Mouse (Mus musculus) CD4-positive, CD25-positive, alpha-beta regulatory T cell, adult 4 months (primary cell): ENCODE results near the gene Tshz2. TPM values are rescaled to one million over a fixed set of nuclear protein-coding genes. Genes with fewer than 3 reads are reported as not detected.
"Not testable (repeated sequence)": the region's sequence is repeated elsewhere in the genome, so short reads cannot be mapped to it uniquely, and the experiment has no call there.

Experiments used
- ATAC-seq: one replicate; pipeline ENCODE4 v1.8.0; 2017
- polyA plus RNA-seq, 2 experiments: library from polyadenylated mRNA; unstranded; fragments of 100-300 nt; shearing (Covaris generic); gene quantifications; one replicate each; pipeline ENCODE4 v1.2.1; 2017

Tshz2 gene
- polyA plus RNA-seq, 2 experiments from 2014 or later, result 0.83 TPM; not detected in 1

DNA sequence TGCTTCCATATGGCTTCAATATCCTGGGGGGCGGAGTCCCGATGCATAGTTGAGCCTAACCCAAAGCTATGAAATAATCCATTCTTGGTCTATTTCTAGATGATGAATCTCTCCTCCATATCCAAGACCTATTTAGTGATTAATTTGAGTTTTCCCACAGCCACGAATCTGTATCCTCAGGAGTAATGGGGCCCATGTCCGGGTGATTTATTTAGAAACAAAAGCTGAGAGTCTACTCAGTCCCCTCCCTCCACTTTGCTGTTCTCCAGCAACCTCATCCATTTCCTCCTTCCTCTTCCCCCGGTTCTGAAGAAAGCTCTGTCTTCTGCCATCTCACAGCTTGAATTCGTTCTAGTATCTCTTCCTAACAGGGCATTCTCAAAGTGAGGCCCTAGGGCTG, 125.3 kb downstream of the Tshz2 start:
- no peak for ATAC-seq

DNA sequence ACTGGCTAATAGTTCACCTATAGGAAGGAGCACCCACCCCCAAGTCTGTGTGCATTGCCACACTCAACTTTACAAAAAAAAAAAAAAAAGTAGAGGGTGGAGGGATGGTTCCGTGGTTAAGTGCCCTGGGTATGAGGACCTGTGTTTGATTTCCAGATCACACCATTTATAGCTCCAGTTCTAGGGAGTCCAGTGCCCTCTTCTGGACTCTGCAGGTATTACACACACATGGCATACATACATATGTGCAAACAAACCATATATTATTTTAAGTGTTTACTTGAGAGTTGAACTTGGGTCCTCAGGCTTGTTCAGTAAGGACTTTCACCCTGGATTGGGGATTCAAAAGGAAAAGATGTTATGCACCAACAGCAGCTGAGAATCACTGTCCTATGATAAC, 127.3 kb downstream of the Tshz2 start:
- no peak for ATAC-seq

DNA sequence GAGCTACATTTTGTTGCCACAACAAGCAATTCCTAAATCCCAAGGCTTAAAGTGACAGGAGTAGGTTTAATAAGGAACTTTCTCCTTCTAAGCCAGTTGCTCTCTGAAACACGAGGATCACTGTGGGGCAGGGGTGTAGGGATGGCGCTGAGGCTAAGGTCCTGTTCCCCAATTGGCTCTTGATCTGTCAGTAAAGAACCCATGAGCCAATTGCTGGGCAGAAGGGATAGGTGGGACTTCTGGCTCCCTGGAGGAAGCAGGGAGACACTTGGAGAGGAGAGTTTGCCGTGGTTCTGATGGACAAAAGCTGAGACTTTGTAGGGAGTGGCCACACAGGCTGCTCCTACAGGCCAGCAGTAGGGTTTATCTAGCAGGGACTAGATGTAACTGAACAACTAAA, 128.9 kb downstream of the Tshz2 start:
- no peak for ATAC-seq

DNA sequence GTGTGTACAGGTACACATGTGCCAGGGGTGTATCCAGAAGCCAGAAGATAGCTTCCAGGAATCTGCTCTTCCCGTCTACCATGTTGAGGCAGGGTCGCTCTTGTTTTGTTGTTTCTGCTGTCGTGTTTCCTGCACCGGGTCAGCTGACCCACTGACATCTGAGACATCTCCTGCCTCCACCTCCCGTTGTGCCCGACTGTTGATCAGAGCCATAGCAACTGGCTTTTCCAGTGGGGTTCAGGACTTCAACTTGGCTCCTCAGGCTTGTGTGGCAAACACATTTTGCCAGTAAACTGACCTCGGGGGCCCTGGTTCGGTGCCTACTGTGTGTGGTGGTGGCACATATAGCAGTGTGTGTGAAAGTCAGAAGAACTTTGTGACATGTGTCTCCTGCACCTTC, 129.5 kb downstream of the Tshz2 start:
- no peak for ATAC-seq

DNA sequence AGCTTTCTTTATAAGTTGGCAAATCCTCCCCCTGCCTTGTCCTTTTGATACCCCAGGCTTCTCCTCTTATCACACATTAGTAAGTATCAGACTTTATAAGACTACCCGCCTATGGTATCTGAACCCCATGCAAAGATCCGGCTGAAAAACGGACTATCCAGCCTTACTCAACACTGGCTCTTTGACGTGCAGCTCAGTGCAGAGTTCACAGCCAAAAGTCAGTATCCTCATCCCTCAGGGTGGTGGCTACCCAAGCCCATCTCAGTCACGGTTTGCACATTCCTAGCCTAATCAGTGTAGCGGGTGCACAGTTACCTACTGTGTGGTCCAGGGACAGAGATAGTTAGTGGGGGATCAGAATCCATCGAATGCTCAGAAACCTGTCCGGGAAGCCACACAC, 130.9 kb downstream of the Tshz2 start:
- ATAC-seq, result no peak

DNA sequence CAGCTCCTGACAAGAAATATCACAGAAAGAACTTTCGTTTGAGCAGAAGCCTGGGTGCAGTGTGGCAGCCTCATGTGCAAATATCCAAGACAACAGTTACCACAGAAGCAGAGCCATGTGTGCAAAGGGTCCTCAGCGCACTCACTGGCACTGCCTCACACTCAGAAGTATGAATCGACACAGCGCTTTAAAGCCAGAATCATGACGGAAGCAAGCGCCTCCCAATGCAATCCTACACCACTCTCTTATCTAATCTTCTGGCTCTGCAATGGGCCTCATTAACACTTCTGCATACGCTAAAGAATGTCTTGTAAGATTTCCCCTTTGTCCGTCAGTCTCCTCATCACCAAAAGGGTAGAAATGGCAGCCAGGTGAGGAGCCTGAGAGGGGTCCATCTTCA, 133.4 kb downstream of the Tshz2 start:
- no peak for ATAC-seq

DNA sequence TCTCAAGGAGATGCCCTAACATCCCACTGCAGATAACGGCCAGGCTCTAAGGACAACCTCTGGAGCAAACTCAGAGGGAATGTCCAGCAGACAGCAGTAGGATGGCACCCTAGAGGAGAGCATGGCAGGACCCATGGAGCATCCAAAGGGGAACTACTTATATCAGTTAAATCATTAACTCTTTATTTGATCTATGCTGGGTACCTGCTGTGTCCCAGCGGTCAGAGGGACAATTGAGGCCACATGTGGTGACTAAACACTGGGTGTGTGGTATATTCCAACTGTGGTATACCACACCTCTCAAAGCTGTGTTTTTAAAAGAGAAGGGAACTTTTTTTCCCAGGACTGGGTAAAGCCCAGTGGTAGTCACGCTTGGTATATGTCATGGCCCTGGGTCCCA, 134.5 kb downstream of the Tshz2 start:
- ATAC-seq, result no peak

DNA sequence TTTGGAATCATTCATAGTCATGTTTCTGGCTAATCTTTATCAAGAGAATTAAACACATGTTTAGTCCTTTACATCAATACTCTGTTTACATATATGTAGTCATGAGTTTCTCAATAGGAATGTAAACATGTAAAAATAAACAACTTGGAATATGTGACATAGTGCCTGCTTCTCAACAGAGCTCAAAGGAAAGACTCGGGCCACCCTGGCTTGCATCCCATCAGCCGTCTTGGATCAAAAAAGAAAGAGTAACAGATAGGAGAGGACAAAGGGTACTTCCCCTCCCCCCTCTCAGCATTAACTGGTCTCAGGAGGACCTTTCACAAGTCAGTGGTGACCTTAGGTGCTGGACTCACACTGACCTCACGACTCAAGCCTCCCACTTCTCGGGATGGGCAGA, 142.3 kb downstream of the Tshz2 start:
- ATAC-seq, result no peak

DNA sequence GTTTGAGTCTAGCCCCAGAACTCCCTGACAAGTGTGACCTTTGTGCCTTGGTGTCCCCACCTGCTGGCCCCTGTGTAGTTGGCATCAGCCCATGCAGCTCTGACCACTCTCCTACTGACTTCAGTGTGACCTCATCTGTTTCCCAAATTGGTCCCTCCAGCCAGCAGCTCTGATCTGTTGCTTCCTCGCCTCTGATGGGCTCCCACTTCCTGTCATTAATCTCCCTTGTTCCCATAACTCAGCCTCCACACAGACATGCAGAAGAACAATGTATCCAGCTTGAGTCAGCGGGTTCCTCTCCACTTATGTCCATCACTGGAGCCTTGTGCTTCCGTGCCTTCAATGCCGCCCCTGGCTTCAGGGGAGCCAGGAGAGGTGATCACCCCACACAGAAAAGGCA, 144.4 kb downstream of the Tshz2 start:
- no peak for ATAC-seq

DNA sequence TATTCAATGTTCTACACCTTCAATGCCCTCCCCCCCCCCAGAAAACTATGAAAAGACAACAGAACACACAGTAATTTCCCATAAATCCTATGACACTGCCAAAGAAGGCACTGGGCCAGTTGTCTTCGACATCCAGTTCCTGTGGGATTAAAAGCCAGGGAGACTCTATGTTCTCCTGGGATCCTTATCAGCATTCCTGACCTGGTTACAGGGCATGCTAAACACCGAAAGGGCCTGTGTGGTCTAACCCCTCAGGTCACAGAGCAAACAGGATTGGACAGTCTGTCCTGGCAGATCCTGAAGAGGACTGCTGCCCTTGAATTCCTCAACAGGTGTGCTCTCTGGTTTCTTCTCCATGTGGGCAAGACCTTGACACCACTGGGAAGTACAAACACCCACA, 145.0 kb downstream of the Tshz2 start:
- no peak for ATAC-seq

DNA sequence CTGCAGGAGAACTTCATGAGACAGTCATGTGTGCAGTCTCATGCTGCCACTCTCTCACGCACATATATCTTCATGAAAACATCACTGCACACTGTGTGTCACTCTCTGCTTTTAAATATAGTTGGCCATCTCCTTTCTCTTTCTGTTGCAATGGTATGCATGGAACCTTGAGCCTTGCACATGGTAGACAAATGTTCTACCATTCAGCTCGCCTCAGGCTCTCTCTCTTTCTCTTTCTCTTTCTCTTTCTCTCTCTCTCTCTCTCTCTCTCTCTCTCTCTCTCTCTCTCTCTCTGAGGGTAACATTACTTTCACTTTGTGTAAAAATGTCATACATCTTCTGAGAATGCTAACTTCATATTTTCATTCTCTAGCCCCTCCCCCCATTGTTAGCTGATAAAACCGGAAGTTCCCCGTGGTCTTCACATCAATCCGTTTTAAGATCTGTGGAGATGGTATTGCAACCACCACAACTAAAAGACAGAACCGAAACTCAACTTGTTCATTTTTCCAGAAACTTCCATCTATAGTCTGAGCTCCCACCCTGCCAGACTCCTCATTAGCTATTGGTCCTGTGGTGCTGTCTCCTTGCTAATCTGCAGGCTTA, 146.0 kb downstream of the Tshz2 start:
- peak; percentile 82 for ATAC-seq

DNA sequence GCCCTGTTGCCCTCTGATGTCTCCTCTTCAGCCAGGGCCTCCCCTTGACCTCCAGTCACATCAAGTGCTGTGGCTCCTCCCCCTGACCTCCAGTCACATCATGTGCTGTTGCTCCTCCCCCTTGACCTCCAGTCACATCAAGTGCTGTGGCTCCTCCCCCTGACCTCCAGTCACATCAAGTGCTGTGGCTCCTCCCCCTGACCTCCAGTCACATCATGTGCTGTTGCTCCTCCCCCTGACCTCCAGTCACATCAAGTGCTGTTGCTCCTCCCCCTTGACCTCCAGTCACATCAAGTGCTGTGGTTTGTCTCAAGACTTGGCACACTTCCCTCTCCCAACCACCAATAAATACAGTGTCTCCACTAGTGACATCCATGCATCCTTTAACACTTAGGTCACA, 148.9 kb downstream of the Tshz2 start:
- not testable (repeated sequence) for ATAC-seq

DNA sequence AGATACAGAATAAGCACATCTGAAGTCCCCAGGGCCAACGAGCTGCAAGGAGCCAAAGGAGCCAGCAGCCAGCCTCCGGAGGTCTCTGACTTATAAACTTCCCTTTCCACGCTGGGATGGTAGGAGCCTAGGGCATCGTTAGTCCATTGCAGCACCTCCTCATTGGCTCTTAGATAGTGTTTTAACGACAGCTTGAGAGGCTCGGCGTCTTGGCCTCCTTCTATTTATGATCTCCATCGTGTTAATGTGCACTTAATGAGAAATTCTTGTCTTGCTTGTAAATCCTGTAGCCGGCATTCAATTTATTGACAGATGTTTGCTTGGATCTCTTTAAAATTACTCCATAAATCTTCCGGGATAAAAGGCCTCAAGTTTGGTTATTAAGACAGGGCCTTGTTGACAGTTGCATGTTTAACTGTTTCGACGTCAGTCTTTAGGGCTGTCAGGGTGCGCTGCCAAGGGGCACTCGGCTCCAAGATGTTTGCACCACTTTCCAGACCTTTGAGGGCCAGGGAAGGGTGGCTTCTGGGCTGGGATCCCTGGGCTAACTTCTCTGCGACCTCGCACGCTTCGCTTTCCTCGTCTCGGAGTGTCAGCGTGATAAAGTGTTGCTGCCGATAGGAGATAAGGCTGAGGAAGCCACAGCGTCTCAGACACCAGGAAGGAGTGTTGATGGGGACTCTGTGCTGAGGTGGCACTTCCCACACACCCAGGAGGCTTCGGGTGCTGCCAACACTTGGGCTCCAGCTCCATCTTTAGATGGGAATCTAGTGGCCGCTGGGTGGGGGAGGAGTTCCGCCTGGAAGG, 150.3 kb downstream of the Tshz2 start:
- no peak for ATAC-seq

DNA sequence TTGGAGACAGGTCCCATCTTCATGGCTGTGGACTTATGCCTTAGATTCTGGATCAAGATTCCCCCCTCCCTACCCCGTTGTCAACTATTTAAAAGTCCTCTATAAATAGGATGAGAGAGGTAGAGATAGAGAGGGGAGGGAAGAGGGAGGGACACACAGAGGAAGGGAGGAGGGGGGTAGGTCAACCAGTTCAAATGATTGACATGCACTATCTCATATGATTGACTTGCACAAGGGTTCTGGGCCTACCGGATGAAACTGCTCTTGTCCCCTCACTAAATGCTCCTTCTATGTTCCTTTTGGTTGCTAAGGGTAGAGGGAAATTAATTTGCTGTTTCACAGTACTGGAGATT, 150.8 kb downstream of the Tshz2 start:
- no peak for ATAC-seq

DNA sequence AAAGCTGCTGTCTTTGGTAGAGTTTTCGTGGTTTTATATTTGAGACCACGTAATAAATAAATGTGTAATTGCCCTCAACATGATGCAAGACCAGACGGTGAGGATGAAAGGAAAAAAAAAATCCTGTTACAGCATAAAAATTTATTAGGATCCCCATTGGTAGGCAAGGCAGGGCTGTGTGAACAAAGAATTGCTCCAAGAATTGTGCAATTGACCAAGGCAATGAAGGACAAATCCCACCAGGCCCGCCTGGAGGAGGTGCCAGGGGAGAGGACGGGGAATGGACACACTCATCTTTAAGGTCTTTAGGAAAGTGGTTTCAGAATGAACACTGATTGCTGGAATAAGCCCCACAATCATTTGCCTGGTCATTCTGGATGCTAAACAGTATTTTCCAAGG, 154.6 kb downstream of the Tshz2 start:
- ATAC-seq, result no peak

DNA sequence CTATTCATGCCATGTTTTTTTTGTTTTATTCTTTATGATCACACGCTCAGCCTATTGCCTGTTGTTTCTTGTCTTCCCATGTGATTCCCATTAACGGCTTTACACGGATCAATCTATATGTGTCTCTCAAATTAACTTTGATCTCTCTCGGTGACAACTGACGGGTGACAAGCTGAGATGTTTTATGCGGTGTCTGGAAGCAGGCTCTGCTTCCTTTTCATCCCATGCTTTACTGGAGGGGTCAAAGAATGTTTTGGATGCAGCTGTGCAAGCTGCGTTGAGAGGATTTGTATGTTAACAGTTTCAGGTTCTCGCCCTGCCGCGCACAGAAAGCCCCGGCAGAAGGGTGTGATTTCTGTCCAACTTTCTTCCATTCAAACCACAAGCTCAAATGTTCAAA, 155.1 kb downstream of the Tshz2 start:
- ATAC-seq, result no peak

DNA sequence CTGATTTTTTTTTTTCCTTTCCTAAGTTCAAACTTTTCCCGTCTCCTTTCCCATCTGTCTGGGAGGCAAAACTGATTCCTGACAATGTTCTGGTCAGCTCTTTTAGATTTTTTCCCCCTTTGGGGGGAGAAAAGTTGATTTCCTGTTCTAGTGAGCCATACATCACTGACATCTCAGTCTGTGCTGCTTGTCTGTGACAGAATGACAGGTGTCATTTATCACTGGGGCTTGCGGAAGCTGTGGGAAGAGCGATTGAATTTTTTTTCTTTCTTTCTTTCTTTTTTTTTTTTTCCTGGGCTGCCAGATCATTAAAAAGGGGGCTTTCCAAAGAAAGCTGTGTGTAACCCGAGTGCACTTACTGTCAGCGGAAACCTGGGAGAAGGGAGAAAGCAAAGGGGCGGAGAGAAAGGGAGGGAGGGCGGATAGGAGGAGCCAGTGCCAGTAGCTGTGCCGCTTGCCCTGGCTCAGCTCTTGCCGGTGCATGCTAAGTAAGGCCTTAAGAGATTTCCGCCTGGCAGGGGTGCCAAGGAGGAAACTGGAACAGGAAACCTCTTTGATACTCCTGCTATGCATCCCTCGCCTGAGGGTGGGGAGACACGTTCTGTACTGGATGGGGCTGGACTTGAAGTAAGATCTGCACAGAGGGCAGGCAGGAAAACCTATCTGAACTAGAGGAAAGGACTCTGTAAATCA, 157.8 kb downstream of the Tshz2 start:
- peak; percentile 89 for ATAC-seq

DNA sequence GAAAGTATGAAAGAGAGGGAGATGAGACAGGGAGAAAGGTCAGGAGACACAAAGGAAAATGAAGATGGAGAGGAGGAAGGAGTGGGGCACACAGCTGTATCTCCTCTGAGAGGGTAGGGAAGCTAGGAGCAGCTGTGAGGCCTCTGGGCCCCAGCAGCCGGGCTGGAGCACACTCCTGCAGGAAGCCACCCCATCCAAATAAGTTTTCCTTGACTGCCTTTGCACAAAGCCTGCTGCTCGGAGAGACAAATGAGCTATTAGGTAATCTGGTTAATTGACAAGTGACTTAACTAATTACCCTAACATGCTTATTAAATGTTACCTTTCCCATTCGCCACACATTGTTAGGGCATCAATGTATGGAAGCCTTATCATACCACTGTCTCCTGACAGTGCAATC, 159.9 kb downstream of the Tshz2 start:
- ATAC-seq, result no peak

DNA sequence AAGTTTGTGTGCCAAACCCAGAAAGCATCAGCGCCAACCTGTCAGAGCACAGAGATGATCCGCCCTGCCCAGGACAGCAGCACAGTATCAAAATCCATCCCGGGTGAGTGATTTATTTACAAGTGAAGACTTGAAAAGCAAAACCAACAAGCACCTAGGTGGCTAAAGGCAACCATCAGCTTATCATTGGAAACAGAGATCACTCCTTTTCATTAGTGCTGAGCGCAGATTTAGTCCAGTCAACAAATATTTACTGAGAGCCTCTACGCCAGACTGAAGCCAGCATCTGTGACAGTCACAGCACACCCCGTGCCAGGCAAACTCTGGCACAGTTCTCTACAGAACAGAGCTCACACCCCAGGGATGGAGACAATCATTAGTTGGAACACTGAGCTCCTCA, 169.4 kb downstream of the Tshz2 start:
- no peak for ATAC-seq

DNA sequence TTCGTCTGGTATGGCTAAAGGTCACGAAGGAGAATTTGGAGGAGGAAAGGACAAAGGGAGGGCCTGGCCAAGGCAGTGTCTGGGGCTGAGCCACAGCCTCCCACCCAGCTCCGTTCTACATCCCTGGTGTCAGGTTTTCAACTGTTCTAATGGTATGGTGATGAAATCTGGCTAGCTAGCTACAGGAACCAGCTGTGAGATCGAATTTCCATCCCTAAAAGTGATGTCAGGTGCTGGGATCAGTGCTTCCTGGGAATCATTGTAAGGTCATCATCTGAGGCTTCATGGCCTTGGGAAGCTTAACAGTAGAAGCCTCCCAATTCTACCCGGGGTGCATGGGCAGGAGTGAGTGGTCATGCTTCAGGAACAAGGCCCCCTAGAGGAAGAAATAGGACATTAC, 171.6 kb downstream of the Tshz2 start:
- no peak for ATAC-seq

DNA sequence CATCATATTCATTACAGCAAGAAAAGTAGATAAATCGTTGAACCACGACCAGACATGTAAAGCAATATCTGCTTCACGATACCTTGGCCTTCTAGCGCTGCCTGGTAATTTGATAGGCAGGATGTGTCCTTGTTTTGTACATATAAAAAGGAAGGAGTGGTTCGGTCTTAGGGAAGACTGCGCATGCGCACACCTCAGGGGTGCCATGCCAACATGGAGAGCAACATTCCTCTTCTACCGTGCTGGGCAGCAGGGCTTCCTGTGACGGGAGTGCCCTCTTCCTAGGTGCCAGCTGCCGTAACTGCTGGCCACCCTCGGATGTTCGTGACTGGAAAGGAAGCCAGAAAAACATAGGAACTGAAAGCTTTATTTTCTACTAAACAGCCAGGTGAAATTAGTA, 172.7 kb downstream of the Tshz2 start:
- ATAC-seq, result no peak

DNA sequence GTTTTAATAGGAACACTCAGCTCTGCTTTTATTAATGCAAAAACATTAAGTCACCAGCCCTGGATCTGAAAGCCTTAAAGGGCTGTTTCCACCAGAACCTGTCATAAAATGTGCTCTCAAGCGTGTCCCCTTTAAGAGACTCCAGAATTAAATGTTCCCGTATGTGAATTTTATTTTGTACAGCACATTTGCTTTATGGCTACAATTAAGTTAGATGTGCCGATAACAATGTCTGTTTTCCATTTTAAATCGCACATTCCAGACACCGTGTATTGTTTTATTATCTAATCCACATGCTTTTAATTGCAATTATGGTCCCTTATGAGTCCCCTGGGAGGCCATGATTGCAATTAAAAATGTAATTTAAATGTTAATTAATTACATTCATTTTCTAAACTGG, 178.8 kb downstream of the Tshz2 start:
- no peak for ATAC-seq

DNA sequence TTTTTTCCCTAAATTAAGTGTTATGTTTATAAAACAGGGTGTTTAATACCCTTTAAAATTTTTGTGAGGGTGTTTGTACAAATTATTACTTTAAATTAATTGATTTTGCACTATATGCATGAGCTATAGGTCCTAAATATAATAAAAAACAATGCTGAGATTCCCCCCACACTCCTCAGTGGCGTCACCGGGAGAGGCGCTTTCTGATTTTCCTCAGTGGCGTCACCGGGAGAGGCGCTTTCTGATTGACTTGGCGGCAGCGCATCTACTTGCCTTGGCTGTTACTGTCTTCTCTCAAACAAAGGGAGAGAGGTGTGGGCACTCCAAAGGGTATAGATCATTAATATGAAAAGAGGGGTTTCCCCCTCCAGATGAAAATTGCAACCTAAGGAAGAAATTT, 179.2 kb downstream of the Tshz2 start:
- ATAC-seq, result no peak

DNA sequence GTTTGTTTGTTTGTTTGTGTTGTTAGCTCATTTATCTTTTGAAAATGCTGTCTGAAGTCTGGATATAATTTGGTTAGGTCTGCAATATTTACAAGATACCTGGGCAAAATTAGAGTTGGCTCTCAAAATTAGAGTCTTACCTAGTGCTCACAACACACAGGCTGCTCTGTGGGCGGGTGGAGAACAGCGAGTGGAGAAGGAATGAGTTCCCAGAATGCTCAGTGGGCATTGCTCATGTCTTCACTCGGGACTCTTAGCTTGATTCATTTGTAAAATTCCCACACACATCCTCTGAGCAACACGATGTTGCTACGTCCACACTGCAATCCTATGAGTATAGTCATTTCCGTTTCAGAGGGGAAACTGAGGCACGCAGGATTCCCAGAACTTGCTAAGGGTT, 180.1 kb downstream of the Tshz2 start:
- no peak for ATAC-seq
